ENCODE assay signal across 10 mouse cellular contexts in the genomic region with DNA sequence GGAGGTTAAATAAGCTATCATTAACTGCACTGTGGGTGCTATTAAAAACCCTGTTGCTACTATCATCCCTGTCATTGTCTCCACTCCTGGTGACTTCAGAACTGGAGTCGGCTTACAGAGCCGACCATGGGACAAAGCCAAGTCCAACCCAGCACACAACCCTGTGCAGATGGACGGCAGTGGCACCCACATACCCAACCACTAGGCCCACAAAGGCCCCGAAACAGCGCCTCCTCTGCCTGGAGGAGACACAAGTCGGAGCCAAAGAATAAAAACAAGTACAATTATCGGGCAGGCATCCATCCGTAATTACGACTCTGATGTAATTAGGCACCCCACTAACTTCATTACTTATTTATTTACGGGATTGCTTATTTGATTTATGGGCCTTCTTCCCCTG. TPM values are rescaled to one million over a fixed set of nuclear protein-coding genes. Genes with fewer than 3 reads are reported as not detected.
DNase-seq lines count a peak whose midpoint lies in the region; ATAC-seq lines count a peak whose summit lies in the region.
"Had no signal": no experiment of that assay in that cellular context is flagged by ENCODE, and none has a peak within 500 bp of the region (broad histone marks: within the 10 kb centered on the region; RNA-seq: fewer than 3 reads in every experiment).

No protein-coding gene starts in this region.

- no peak overlapping the region for H3K4me3 ChIP-seq in intestine, embryonic 16.5 days (ENCODE audit: low read length)
- no peak overlapping the region for H3K4me3 ChIP-seq in intestine, embryonic 15.5 days (replicated peaks)
- H3K4me3 ChIP-seq in forebrain, embryonic 14.5 days (ENCODE audit: low read depth, low read length): no peak overlapping the region
- no peak overlapping the region for H3K4me3 ChIP-seq in limb, embryonic 15.5 days
- H3K4me3 ChIP-seq: liver, embryonic 12.5 days had no signal

- H3K36me3 ChIP-seq in intestine, embryonic 16.5 days (ENCODE audit: control insufficient read depth, insufficient read depth, low read length): no peaks in the 10 kb centered on the region
- H3K36me3 ChIP-seq in intestine, embryonic 15.5 days: no peaks in the 10 kb centered on the region
- 0 out of 2 replicates have a peak, but pooled peaks cover 3% of the 10 kb centered on the region for H3K36me3 ChIP-seq in forebrain, embryonic 14.5 days (ENCODE audit: control insufficient read depth, insufficient read depth, low read length)
- H3K36me3 ChIP-seq in limb, embryonic 15.5 days: no peaks in the 10 kb centered on the region
- H3K36me3 ChIP-seq: G1E; liver, embryonic 12.5 days had no signal

- no peak overlapping the region for H3K27ac ChIP-seq in intestine, embryonic 16.5 days (ENCODE audit: low read length)
- no peak overlapping the region for H3K27ac ChIP-seq in intestine, embryonic 15.5 days
- peak overlapping the region; percentile 80 for H3K27ac ChIP-seq in forebrain, embryonic 14.5 days (ENCODE audit: low read depth, low read length)
- H3K27ac ChIP-seq in limb, embryonic 15.5 days: peak overlapping the region; percentile 83
- H3K27ac ChIP-seq: liver, embryonic 12.5 days had no signal

- no peaks in the 10 kb centered on the region for H3K27me3 ChIP-seq in intestine, embryonic 16.5 days (replicated peaks; ENCODE audit: control insufficient read depth, insufficient read depth, low read length)
- no peaks in the 10 kb centered on the region for H3K27me3 ChIP-seq in intestine, embryonic 15.5 days (replicated peaks)
- no peaks in the 10 kb centered on the region for H3K27me3 ChIP-seq in forebrain, embryonic 14.5 days (replicated peaks; ENCODE audit: control insufficient read depth, insufficient read depth, low read length)
- H3K27me3 ChIP-seq in limb, embryonic 15.5 days: no peaks in the 10 kb centered on the region
- H3K27me3 ChIP-seq: liver, embryonic 12.5 days had no signal

- WGBS in intestine, embryonic 16.5 days: 69% methylated on average over 10 of the region's 10 CpGs
- WGBS in intestine, embryonic 15.5 days: 77% methylated on average over 10 of the region's 10 CpGs
- 20% methylated on average over 10 of the region's 10 CpGs for WGBS in forebrain, embryonic 14.5 days
- 37% methylated on average over 10 of the region's 10 CpGs for WGBS in limb, embryonic 15.5 days

- DNase-seq in Muller cell, postnatal 12 days (ENCODE audit: inconsistent ontology term): peak; percentile 57
- DNase-seq in forebrain, embryonic 14.5 days (ENCODE audit: low spot score): peak; percentile 79
- no peak for DNase-seq in gastrocnemius, adult 8-10 months (ENCODE audit: low spot score in 2 of 2)
- DNase-seq in adrenal gland, adult 8-10 months: no peak

- H3K9ac ChIP-seq in intestine, embryonic 16.5 days (ENCODE audit: low read depth, low read length): 0 out of 2 replicates have a peak overlapping the region, but pooled peaks have one; percentile 3
- no peak overlapping the region for H3K9ac ChIP-seq in intestine, embryonic 15.5 days
- H3K9ac ChIP-seq in forebrain, embryonic 14.5 days (ENCODE audit: low read length): peak overlapping the region; percentile 43; the same call in 1 of the 2 replicates
- H3K9ac ChIP-seq in limb, embryonic 15.5 days: no peak overlapping the region
- H3K9ac ChIP-seq: liver, embryonic 12.5 days had no signal

- no peak overlapping the region for H3K4me2 ChIP-seq in intestine, embryonic 16.5 days (ENCODE audit: low read depth, low read length)
- no peak overlapping the region for H3K4me2 ChIP-seq in intestine, embryonic 15.5 days (replicated peaks)
- H3K4me2 ChIP-seq in forebrain, embryonic 14.5 days (ENCODE audit: low read length): no peak overlapping the region
- H3K4me2 ChIP-seq in limb, embryonic 15.5 days: no peak overlapping the region
- H3K4me2 ChIP-seq: liver, embryonic 12.5 days had no signal

- H3K9me3 ChIP-seq in intestine, embryonic 16.5 days (ENCODE audit: control insufficient read depth, low read length): no peaks in the 10 kb centered on the region
- H3K9me3 ChIP-seq in intestine, embryonic 15.5 days: no peaks in the 10 kb centered on the region
- no peaks in the 10 kb centered on the region for H3K9me3 ChIP-seq in forebrain, embryonic 14.5 days (replicated peaks; ENCODE audit: control insufficient read depth, low read length)
- H3K9me3 ChIP-seq in limb, embryonic 15.5 days: no peaks in the 10 kb centered on the region
- H3K9me3 ChIP-seq: liver, embryonic 12.5 days had no signal

- H3K4me1 ChIP-seq in intestine, embryonic 16.5 days (ENCODE audit: control insufficient read depth, insufficient read depth, low read length): peaks cover 57% of the 10 kb centered on the region
- H3K4me1 ChIP-seq in intestine, embryonic 15.5 days (replicated peaks): peaks cover 58% of the 10 kb centered on the region
- H3K4me1 ChIP-seq in forebrain, embryonic 14.5 days (ENCODE audit: control insufficient read depth, insufficient read depth, low read length): peaks cover 68% of the 10 kb centered on the region
- peaks cover 87% of the 10 kb centered on the region for H3K4me1 ChIP-seq in limb, embryonic 15.5 days

- no peak for ATAC-seq in intestine, embryonic 16.5 days
- no peak for ATAC-seq in intestine, embryonic 15.5 days
- no peak for ATAC-seq in forebrain, embryonic 14.5 days
- no peak for ATAC-seq in limb, embryonic 15.5 days (ENCODE audit: insufficient number of reproducible peaks, low FRiP score, low TSS enrichment, low read depth)
- ATAC-seq in granulocyte monocyte progenitor cell, adult 5-6 weeks (replicated peaks; ENCODE audit: poor library complexity, severe bottlenecking): no peak
- ATAC-seq: liver, embryonic 12.5 days had no signal

RNA-seq across cellular contexts. Expression of a gene that starts 30.8 kb away (rescaled TPM):
- 13.1 and 14.4 TPM in 2 replicates for polyA plus RNA-seq in intestine, embryonic 16.5 days (2015; fragmentation: Nextera tagmentation; extraction: Ambion mirVana)
- polyA plus RNA-seq in intestine, embryonic 15.5 days (2015; fragmentation: Nextera tagmentation; extraction: Ambion mirVana): 19.9 and 20.0 TPM in 2 replicates
- 15.1 and 22.3 TPM in 2 replicates for polyA plus RNA-seq in forebrain, embryonic 14.5 days (2014; fragmentation: Nextera tagmentation; extraction: Ambion mirVana)
- polyA plus RNA-seq in limb, embryonic 15.5 days (2015; fragmentation: Nextera tagmentation; extraction: Ambion mirVana): 32.7 and 34.1 TPM in 2 replicates
- total RNA-seq in granulocyte monocyte progenitor cell, adult 5-6 weeks (2014; fragmentation: Nextera tagmentation): 47.9 and 77.4 TPM in 2 replicates
- total RNA-seq in granulocyte monocyte progenitor cell, adult 5-6 weeks (2017): 5.3 and 11.8 TPM in 2 replicates
- 100 to 1,000 TPM in 1 of 4 experiments, 10 to 100 TPM in 3; 93.5 to 117 (median 97.9) TPM for total RNA-seq in gastrocnemius, adult 8-10 months (2022)
- 100 to 1,000 TPM; 188 to 380 (median 257) TPM for total RNA-seq in adrenal gland, adult 8-10 months (2022)
- total RNA-seq: G1E had no signal

Comparison
In these comparisons a context has a peak if more than half of its experiments do, and no peak if none do; other contexts are left out.
1. H3K9ac ChIP-seq: peak in intestine, embryonic 16.5 days (single experiment) and forebrain, embryonic 14.5 days (single experiment); none in intestine, embryonic 15.5 days (single experiment) and limb, embryonic 15.5 days (single experiment).
2. H3K27ac ChIP-seq: peak in forebrain, embryonic 14.5 days (single experiment) and limb, embryonic 15.5 days (single experiment); none in intestine, embryonic 16.5 days (single experiment) and intestine, embryonic 15.5 days (single experiment).
3. DNase-seq: peak in Muller cell, postnatal 12 days (single experiment) and forebrain, embryonic 14.5 days (single experiment); none in gastrocnemius, adult 8-10 months (0 of 2) and adrenal gland, adult 8-10 months (single experiment).